Mouse (Mus musculus): ENCODE data around the gene Themis2. TPM values are rescaled to one million over a fixed set of nuclear protein-coding genes. Genes with fewer than 3 reads are reported as not detected.
A peak's percentile ranks its signal among the peaks of the same experiment; 100 is the strongest.
"Not testable (repeated sequence)": the region's sequence is repeated elsewhere in the genome, so short reads cannot be mapped to it uniquely, and the experiment has no call there.

The Themis2 gene
- polyA plus RNA-seq, 1 experiment from 2014 or later: 0.50 TPM

DNA sequence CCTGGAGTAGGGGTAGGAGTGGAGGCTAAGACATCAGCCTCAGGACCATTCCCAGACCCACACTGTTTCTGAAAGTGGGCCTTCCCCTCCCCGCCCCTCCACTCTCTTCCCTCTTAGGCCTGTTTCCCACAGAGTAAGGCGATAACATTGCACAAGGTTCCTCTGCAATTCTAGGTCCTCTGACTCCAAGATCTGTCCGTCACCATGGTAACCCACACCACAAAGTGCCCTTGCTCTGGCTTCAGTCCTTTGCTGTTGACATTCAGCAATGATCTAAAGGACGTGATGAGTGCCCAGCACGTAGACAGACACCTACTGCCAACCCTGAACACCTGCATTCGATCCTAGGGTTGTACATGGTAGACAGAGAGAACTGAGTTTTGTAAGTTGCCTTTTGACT is 43.2 kb downstream of the Themis2 start:
- no peaks in the 10 kb centered on the region for H3K9me3 ChIP-seq (replicated peaks)
- peaks cover 5% of the 10 kb centered on the region; the same call in 1 of the 2 replicates for H3K4me1 ChIP-seq (replicated peaks)
- peaks cover 6% of the 10 kb centered on the region for H3K27me3 ChIP-seq (replicated peaks)
- H3K9ac ChIP-seq: no peak overlapping the region
- no peak overlapping the region for H3K4me3 ChIP-seq
- WGBS: 50% methylated on average over 6 of the region's 6 CpGs
- no peak overlapping the region for H3K27ac ChIP-seq (ENCODE audit: poor library complexity, severe bottlenecking)
- H3K4me2 ChIP-seq: no peak overlapping the region
- ATAC-seq (ENCODE audit: insufficient number of reproducible peaks, low FRiP score): no peak
- H3K36me3 ChIP-seq: no peaks in the 10 kb centered on the region

DNA sequence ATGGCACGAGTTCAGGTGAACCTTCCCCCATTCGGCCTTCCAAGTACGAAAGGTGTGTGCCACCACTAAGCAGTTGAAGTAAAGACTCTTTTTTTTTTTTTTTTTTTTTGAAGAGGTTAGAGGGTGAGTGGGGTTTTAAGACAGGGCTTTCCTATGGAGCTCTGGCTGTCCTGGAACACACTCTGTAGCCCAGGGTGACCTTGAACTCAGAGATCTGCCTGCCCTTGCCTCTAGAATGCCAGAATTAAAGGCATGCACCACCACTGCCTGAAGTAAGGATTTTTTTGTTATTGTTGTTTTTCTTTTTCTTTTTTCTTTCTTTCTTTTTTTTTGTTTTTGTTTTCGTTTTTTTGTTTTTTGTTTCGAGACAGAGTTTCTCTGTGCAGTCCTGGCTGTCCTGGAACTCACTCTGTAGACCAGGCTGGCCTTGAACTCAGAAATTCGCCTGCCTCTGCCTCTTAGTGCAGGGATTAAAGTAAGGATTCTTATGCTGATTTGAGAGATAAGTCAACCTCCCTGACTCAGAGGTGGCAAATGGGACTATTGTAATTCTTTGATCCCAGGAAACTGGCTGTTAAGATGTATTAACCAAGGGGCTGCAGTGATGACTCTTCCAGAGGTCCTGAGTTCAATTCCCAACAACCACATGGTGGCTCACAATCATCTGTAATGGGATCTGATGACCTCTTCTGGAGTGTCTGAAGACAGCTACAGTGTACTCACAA is 46.8 kb downstream of the Themis2 start:
- H3K27ac ChIP-seq (ENCODE audit: poor library complexity, severe bottlenecking): no peak overlapping the region
- WGBS: 81% methylated on average over 6 of the region's 6 CpGs
- no peaks in the 10 kb centered on the region for H3K36me3 ChIP-seq
- H3K4me1 ChIP-seq (replicated peaks): peaks cover 7% of the 10 kb centered on the region
- no peak for ATAC-seq (ENCODE audit: insufficient number of reproducible peaks, low FRiP score)
- no peaks in the 10 kb centered on the region for H3K9me3 ChIP-seq (replicated peaks)
- H3K9ac ChIP-seq: no peak overlapping the region
- H3K4me2 ChIP-seq: no peak overlapping the region
- no peaks in the 10 kb centered on the region for H3K27me3 ChIP-seq (replicated peaks)
- H3K4me3 ChIP-seq: no peak overlapping the region

GRCm38 (mm10) chr4:132748778-132749177 is 47.4 kb downstream of the Themis2 start:
- no peak for ATAC-seq (ENCODE audit: insufficient number of reproducible peaks, low FRiP score)
- H3K4me3 ChIP-seq: no peak overlapping the region
- H3K27ac ChIP-seq (ENCODE audit: poor library complexity, severe bottlenecking): no peak overlapping the region
- no peak overlapping the region for H3K9ac ChIP-seq
- H3K4me2 ChIP-seq: no peak overlapping the region
- 85% methylated on average over 4 of the region's 4 CpGs for WGBS
- no peaks in the 10 kb centered on the region for H3K9me3 ChIP-seq (replicated peaks)
- H3K4me1 ChIP-seq (replicated peaks): peaks cover 13% of the 10 kb centered on the region
- no peaks in the 10 kb centered on the region for H3K27me3 ChIP-seq (replicated peaks)
- H3K36me3 ChIP-seq: no peaks in the 10 kb centered on the region

GRCm38 (mm10) chr4:132747664-132748259 is 48.4 kb downstream of the Themis2 start:
- peak overlapping the region; percentile 37; the same call in 1 of the 2 replicates for H3K27ac ChIP-seq (ENCODE audit: poor library complexity, severe bottlenecking)
- no peak for ATAC-seq (ENCODE audit: insufficient number of reproducible peaks, low FRiP score)
- no peaks in the 10 kb centered on the region for H3K36me3 ChIP-seq
- H3K4me1 ChIP-seq (replicated peaks): peaks cover 9% of the 10 kb centered on the region
- H3K9me3 ChIP-seq (replicated peaks): no peaks in the 10 kb centered on the region
- no peak overlapping the region for H3K4me2 ChIP-seq
- H3K9ac ChIP-seq: no peak overlapping the region
- no peak overlapping the region for H3K4me3 ChIP-seq
- no peaks in the 10 kb centered on the region for H3K27me3 ChIP-seq (replicated peaks)
- WGBS: 37% methylated on average over 9 of the region's 9 CpGs

DNA sequence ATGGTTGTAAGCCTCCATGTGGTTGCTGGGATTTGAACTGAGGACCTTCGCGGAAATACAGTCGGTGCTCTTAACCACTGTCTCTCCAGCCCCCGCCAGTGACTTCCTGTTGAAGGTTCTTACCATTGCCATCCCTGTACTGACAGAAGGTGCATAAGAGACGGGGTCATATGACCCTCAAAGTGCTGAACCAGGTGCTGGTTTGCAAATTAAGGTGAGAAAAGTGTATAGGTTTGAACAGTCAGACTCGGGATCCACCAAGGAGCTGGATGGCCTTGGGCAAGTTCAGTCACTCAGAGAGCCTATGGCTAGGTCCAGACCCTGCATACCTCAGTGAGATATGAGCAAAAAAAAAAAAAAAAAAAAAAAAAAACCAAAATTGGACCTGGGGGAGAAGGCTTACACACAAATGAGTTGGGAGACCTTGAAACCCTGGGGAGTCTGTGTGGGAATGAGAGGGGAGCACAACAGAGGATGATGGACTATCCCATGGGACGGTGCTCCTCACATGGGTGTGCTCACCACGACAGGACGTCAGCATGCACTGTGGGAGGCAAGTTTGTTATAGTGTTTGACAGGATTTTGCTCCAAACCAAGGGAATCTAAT is 49.2 kb downstream of the Themis2 start:
- Histone ChIP-seq H3K27ac (ENCODE audit: poor library complexity, severe bottlenecking) (peak overlapping the region; percentile 37; the same call in 1 of the 2 replicates), H3K4me3 (no peak overlapping the region), H3K36me3 (no peaks in the 10 kb centered on the region), H3K4me1 (replicated peaks) (peaks cover 9% of the 10 kb centered on the region), H3K27me3 (replicated peaks) (no peaks in the 10 kb centered on the region), H3K4me2 (no peak overlapping the region), H3K9ac (no peak overlapping the region), H3K9me3 (replicated peaks) (no peaks in the 10 kb centered on the region)
- ATAC-seq (ENCODE audit: insufficient number of reproducible peaks, low FRiP score): no peak
- 84% methylated on average over 9 of the region's 9 CpGs for WGBS

GRCm38 (mm10) chr4:132743992-132744911 is 51.9 kb downstream of the Themis2 start:
- no peak overlapping the region for H3K27ac ChIP-seq (ENCODE audit: poor library complexity, severe bottlenecking)
- peaks cover 9% of the 10 kb centered on the region for H3K4me1 ChIP-seq (replicated peaks)
- no peaks in the 10 kb centered on the region for H3K27me3 ChIP-seq (replicated peaks)
- WGBS: 54% methylated on average over 11 of the region's 11 CpGs
- no peak overlapping the region for H3K9ac ChIP-seq
- H3K4me2 ChIP-seq: no peak overlapping the region
- H3K36me3 ChIP-seq: no peaks in the 10 kb centered on the region
- H3K9me3 ChIP-seq (replicated peaks): no peaks in the 10 kb centered on the region
- H3K4me3 ChIP-seq: no peak overlapping the region
- ATAC-seq (ENCODE audit: insufficient number of reproducible peaks, low FRiP score): no peak

- H3K4me2 ChIP-seq: no peak overlapping the region
- H3K4me3 ChIP-seq: no peak overlapping the region
- H3K9ac ChIP-seq: no peak overlapping the region
- H3K9me3 ChIP-seq (replicated peaks): no peaks in the 10 kb centered on the region
- ATAC-seq (ENCODE audit: insufficient number of reproducible peaks, low FRiP score): no peak
- H3K27me3 ChIP-seq (replicated peaks): no peaks in the 10 kb centered on the region
- H3K36me3 ChIP-seq: no peaks in the 10 kb centered on the region
- H3K27ac ChIP-seq (ENCODE audit: poor library complexity, severe bottlenecking): no peak overlapping the region
- peaks cover 9% of the 10 kb centered on the region for H3K4me1 ChIP-seq (replicated peaks)
- 86% methylated on average over 7 of the region's 7 CpGs for WGBS
Measured at GRCm38 (mm10) chr4:132741491-132741890, 54.7 kb downstream of the Themis2 start.

GRCm38 (mm10) chr4:132737154-132737553 is 59.0 kb downstream of the Themis2 start:
- not testable (repeated sequence) for H3K27ac ChIP-seq (ENCODE audit: poor library complexity, severe bottlenecking); H3K9me3 ChIP-seq (replicated peaks); H3K36me3 ChIP-seq; ATAC-seq (ENCODE audit: insufficient number of reproducible peaks, low FRiP score); H3K27me3 ChIP-seq (replicated peaks); H3K9ac ChIP-seq; H3K4me3 ChIP-seq; H3K4me1 ChIP-seq (replicated peaks); H3K4me2 ChIP-seq
- 86% methylated on average over 9 of the region's 9 CpGs for WGBS

DNA sequence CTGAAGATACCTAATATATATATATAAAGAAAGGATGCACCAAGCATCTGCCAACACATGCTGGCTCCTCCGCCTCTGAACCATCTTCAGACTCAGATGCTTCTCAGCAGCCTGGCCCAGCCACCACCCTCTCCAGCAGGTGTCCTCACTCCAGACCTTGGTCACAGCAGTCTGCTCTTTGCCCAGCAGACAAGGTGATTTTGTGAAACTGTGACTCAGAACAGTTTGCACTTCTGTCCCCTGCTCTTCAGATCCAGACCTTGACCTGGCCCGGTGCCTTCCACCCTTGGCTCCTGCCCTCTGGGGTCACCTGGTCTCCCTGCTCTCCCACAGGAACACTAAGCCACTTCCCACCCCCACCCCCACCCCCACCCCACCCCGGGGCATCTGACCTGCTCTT is 60.3 kb downstream of the Themis2 start:
- no peak overlapping the region for H3K4me3 ChIP-seq
- H3K9me3 ChIP-seq (replicated peaks): no peaks in the 10 kb centered on the region
- no peaks in the 10 kb centered on the region for H3K36me3 ChIP-seq
- no peak overlapping the region for H3K27ac ChIP-seq (ENCODE audit: poor library complexity, severe bottlenecking)
- no peak overlapping the region for H3K4me2 ChIP-seq
- no peak for ATAC-seq (ENCODE audit: insufficient number of reproducible peaks, low FRiP score)
- peaks cover 11% of the 10 kb centered on the region for H3K4me1 ChIP-seq (replicated peaks)
- H3K9ac ChIP-seq: no peak overlapping the region
- 50% methylated on average over 3 of the region's 3 CpGs for WGBS
- no peaks in the 10 kb centered on the region for H3K27me3 ChIP-seq (replicated peaks)

DNA sequence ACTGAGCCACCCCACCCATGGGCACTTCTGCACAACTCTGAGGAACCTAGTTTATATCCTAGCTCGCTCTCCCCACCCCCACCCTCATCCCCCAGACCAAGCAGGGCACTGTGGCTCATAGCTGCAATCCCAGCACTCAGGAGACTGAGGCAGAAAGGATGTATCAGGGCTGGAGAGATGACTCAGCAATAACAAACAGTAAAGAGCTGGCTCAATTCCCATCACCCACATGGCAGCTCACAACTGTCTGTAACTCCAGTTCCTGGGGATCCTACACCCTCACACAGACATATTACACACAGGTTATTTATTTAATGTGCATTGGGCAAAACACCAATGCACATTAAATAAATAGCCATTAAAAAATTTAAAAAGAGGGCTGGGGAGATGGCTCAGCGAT is 60.8 kb downstream of the Themis2 start:
- Histone ChIP-seq H3K4me1 (replicated peaks) (peaks cover 11% of the 10 kb centered on the region), H3K27me3 (replicated peaks) (no peaks in the 10 kb centered on the region), H3K36me3 (no peaks in the 10 kb centered on the region), H3K4me2 (no peak overlapping the region), H3K9ac (no peak overlapping the region), H3K27ac (ENCODE audit: poor library complexity, severe bottlenecking) (no peak overlapping the region), H3K4me3 (no peak overlapping the region), H3K9me3 (replicated peaks) (no peaks in the 10 kb centered on the region)
- no peak for ATAC-seq (ENCODE audit: insufficient number of reproducible peaks, low FRiP score)
- 70% methylated on average over 2 of the region's 2 CpGs for WGBS

- H3K9me3 ChIP-seq (replicated peaks): no peaks in the 10 kb centered on the region
- H3K36me3 ChIP-seq: no peaks in the 10 kb centered on the region
- no peaks in the 10 kb centered on the region for H3K27me3 ChIP-seq (replicated peaks)
- H3K9ac ChIP-seq: no peak overlapping the region
- WGBS: 72% methylated on average over 2 of the region's 2 CpGs
- H3K4me1 ChIP-seq (replicated peaks): peaks cover 11% of the 10 kb centered on the region
- H3K27ac ChIP-seq (ENCODE audit: poor library complexity, severe bottlenecking): no peak overlapping the region
- ATAC-seq (ENCODE audit: insufficient number of reproducible peaks, low FRiP score): no peak
- H3K4me2 ChIP-seq: no peak overlapping the region
- no peak overlapping the region for H3K4me3 ChIP-seq
Measured at GRCm38 (mm10) chr4:132734766-132735165, 61.4 kb downstream of the Themis2 start.
